Mouse (Mus musculus) effector memory CD4-positive, alpha-beta T cell, adult 7 months (primary cell): ENCODE results near the gene Olfr474. TPM values are rescaled to one million over a fixed set of nuclear protein-coding genes. Genes with fewer than 3 reads are reported as not detected.

ENCODE experiments used
- polyA plus RNA-seq: library from polyadenylated mRNA; unstranded; fragments of 100-300 nt; shearing (Covaris generic); gene quantifications from one replicate; pipeline ENCODE4 v1.2.1, GENCODE M21; 2017

The Olfr474 gene
- not detected for polyA plus RNA-seq

DNA sequence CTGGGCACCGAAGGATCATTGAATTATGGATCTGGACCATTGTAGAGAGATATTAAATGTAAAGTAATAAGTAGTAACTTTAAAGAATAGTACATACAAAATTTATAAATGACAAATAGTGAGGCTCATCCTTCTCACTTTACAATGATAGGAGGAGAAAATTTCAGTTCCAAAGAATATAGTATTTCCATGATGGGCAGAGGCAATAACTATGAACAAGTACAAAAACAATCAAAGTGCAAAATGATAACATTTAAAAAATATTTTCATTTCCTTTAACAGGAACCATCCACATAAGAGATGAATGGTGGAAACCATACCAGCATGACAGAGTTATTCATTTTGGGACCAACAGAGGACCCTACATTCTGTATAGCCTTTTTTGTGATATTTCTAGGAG is at the start of gene Olfr474:
Olfr474 (plus strand) TSS at position 301 of the 400 bp plus-strand sequence.

GRCm38 (mm10) chr7:107930146-107930545 is 24.3 kb upstream of the Olfr474 start, which contains the start of gene Olfr473:
Gene Olfr473, plus strand, starts transcription at chr7:107930446.

DNA sequence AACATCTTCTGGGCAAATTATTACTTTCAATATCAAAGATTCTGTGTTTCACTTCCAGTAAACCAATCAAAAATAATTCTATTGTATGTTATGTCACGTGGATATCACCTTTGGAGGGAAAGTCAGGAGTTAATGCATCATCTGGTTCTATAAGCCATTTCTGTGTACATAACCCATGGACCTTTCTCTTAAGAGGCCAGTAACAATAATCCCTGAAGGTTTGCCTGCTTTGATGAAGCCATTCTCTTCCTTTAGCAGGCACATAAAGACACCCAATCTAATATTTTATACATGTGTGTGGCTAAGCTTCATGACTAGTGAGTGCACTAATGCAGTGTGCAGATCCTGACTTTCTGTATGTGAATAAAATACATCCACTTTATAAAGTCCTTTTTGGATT is 10.1 kb downstream of the Olfr474 start, which contains the start of gene Olfr476:
Olfr476 (plus strand) TSS at position 301 of the 400 bp plus-strand sequence.

GRCm38 (mm10) chr7:107986393-107986792 is 31.9 kb downstream of the Olfr474 start, which contains the start of gene Olfr477:
Gene Olfr477, plus strand, starts transcription at chr7:107986693.

Other genes starting within 250 kb of the Olfr474 start
- not detected for gene Cyb5r2, start 196.6 kb upstream of the Olfr474 start, polyA plus RNA-seq
- not detected for gene Ovch2, start 153.4 kb upstream of the Olfr474 start, polyA plus RNA-seq
- not detected for gene Olfr467, start 142.4 kb upstream of the Olfr474 start, polyA plus RNA-seq
- gene Olfr469, start 129.1 kb upstream of the Olfr474 start, polyA plus RNA-seq, result not detected
- gene Olfr470, start 107.2 kb upstream of the Olfr474 start, polyA plus RNA-seq, result 0.45 TPM
- gene Olfr472, start 56.7 kb upstream of the Olfr474 start, polyA plus RNA-seq, result 0.40 TPM
- gene Olfr473, start 24.2 kb upstream of the Olfr474 start, polyA plus RNA-seq, result not detected
- gene Olfr476, start 10.2 kb downstream of the Olfr474 start, polyA plus RNA-seq, result not detected
- gene Olfr477, start 32.0 kb downstream of the Olfr474 start, polyA plus RNA-seq, result not detected
- not detected for gene Olfr478, start 79.3 kb downstream of the Olfr474 start, polyA plus RNA-seq
- gene Olfr479, start 96.0 kb downstream of the Olfr474 start, polyA plus RNA-seq, result not detected
- not detected for gene Olfr480, start 112.7 kb downstream of the Olfr474 start, polyA plus RNA-seq
- 0.07 TPM for gene Olfr481, start 125.2 kb downstream of the Olfr474 start, polyA plus RNA-seq
- gene Olfr482, start 142.9 kb downstream of the Olfr474 start, polyA plus RNA-seq, result 0.33 TPM
- not detected for gene Olfr483, start 146.2 kb downstream of the Olfr474 start, polyA plus RNA-seq
- gene Olfr484, start 172.8 kb downstream of the Olfr474 start, polyA plus RNA-seq, result not detected
- 0.40 TPM for gene Olfr485, start 205.2 kb downstream of the Olfr474 start, polyA plus RNA-seq
- gene Olfr486, start 218.1 kb downstream of the Olfr474 start, polyA plus RNA-seq, result not detected